Mouse (Mus musculus): ENCODE results near the gene Slc39a8. TPM values are rescaled to one million over a fixed set of nuclear protein-coding genes. Genes with fewer than 3 reads are reported as not detected.

Gene Slc39a8
- polyA plus RNA-seq, 1 experiment from 2014 or later: 16.1 TPM

- H3K27ac ChIP-seq: no peak overlapping the region
- ATAC-seq (ENCODE audit: low FRiP score, low read depth): no peak; the same call in 1 of the 2 replicates
- H3K4me1 ChIP-seq: peaks cover 3% of the 10 kb centered on the region; the same call in 1 of the 2 replicates
- H3K9ac ChIP-seq: no peak overlapping the region
- H3K27me3 ChIP-seq (replicated peaks): no peaks in the 10 kb centered on the region
- no peak overlapping the region for H3K4me2 ChIP-seq (replicated peaks)
- H3K9me3 ChIP-seq: no peaks in the 10 kb centered on the region
- H3K4me3 ChIP-seq: no peak overlapping the region
- H3K36me3 ChIP-seq: no peaks in the 10 kb centered on the region
- WGBS: 68% methylated on average over 9 of the region's 9 CpGs
Observed at GRCm38 (mm10) chr3:135887033-135887855, 62.2 kb downstream of the Slc39a8 start.

- Histone ChIP-seq H3K4me2 (replicated peaks) (no peak overlapping the region), H3K4me3 (no peak overlapping the region), H3K4me1 (peaks cover 3% of the 10 kb centered on the region; the same call in 1 of the 2 replicates), H3K9me3 (no peaks in the 10 kb centered on the region), H3K27ac (no peak overlapping the region), H3K27me3 (replicated peaks) (no peaks in the 10 kb centered on the region), H3K9ac (no peak overlapping the region), H3K36me3 (no peaks in the 10 kb centered on the region)
- WGBS: 51% methylated on average over 5 of the region's 5 CpGs
- ATAC-seq (ENCODE audit: low FRiP score, low read depth): peak; percentile 75; the same call in 1 of the 2 replicates
Observed at GRCm38 (mm10) chr3:135887856-135888155, 62.7 kb downstream of the Slc39a8 start.

GRCm38 (mm10) chr3:135889401-135889800, 64.3 kb downstream of the Slc39a8 start:
- H3K4me2 ChIP-seq (replicated peaks): no peak overlapping the region
- no peak for ATAC-seq (ENCODE audit: low FRiP score, low read depth)

DNA sequence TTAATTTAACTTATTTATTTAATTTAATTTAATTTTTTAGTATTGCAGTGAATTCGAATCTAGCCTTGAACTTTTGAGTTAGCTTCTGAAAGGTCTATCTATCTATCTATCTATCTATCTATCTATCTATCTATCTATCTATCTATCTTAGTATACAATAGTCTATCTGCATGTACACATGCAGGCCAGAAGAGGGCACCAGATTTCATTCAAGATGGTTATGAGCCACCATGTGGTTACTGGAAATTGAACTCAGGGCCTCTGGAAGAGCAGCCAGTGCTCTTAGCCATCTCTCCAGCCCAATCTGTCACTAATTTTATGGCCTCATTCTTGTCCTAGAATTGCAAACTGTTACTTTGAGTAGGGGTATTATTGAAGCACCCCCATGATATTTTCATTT, 78.3 kb downstream of the Slc39a8 start:
- ATAC-seq (ENCODE audit: low FRiP score, low read depth): no peak
- 86% methylated on average over 1 of the region's 1 CpGs for WGBS
- Histone ChIP-seq H3K27me3 (replicated peaks) (no peaks in the 10 kb centered on the region), H3K36me3 (no peaks in the 10 kb centered on the region), H3K27ac (no peak overlapping the region), H3K4me1 (no peaks in the 10 kb centered on the region), H3K4me2 (replicated peaks) (no peak overlapping the region), H3K9me3 (no peaks in the 10 kb centered on the region), H3K9ac (no peak overlapping the region), H3K4me3 (no peak overlapping the region)

More at GRCm38 (mm10) chr3:135889401-135889800, 64.3 kb downstream of the Slc39a8 start:
- Histone ChIP-seq H3K36me3 (no peaks in the 10 kb centered on the region), H3K27me3 (replicated peaks) (no peaks in the 10 kb centered on the region), H3K9me3 (no peaks in the 10 kb centered on the region), H3K4me3 (no peak overlapping the region), H3K4me1 (peaks cover 3% of the 10 kb centered on the region; the same call in 1 of the 2 replicates), H3K27ac (no peak overlapping the region), H3K9ac (no peak overlapping the region)

GRCm38 (mm10) chr3:135904881-135905280, 79.8 kb downstream of the Slc39a8 start:
- Histone ChIP-seq H3K4me1 (no peaks in the 10 kb centered on the region), H3K9me3 (no peaks in the 10 kb centered on the region), H3K36me3 (no peaks in the 10 kb centered on the region), H3K27ac (no peak overlapping the region), H3K9ac (no peak overlapping the region), H3K4me3 (no peak overlapping the region), H3K27me3 (replicated peaks) (no peaks in the 10 kb centered on the region), H3K4me2 (replicated peaks) (no peak overlapping the region)
- ATAC-seq (ENCODE audit: low FRiP score, low read depth): no peak
- WGBS: 76% methylated on average over 6 of the region's 6 CpGs

DNA sequence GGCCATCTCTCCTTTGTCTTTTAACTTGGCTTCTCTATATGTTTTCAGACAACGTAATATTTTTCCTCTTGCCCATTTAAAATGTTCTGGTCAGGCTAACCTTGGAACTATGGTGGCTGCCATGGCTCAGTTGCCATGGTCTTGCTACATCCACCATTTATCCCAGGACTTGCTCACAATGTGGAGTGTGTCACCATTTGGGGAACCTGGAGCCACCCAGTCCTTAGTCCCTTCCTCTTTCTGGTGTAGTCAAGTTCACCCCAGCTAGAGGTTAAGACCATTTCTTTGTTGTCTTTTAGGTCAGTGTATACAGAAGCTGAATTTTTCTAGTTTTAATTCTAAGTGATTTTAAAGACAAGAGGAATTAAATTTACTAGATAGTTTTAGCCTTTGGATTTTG, 80.7 kb downstream of the Slc39a8 start:
- WGBS: 90% methylated on average over 1 of the region's 1 CpGs
- no peak overlapping the region for H3K4me2 ChIP-seq (replicated peaks)
- no peaks in the 10 kb centered on the region for H3K36me3 ChIP-seq
- H3K27ac ChIP-seq: no peak overlapping the region
- H3K4me3 ChIP-seq: no peak overlapping the region
- no peak for ATAC-seq (ENCODE audit: low FRiP score, low read depth)
- H3K9ac ChIP-seq: no peak overlapping the region
- H3K4me1 ChIP-seq: no peaks in the 10 kb centered on the region
- H3K9me3 ChIP-seq: no peaks in the 10 kb centered on the region
- H3K27me3 ChIP-seq (replicated peaks): no peaks in the 10 kb centered on the region

- no peaks in the 10 kb centered on the region for H3K4me1 ChIP-seq
- no peak for ATAC-seq (ENCODE audit: low FRiP score, low read depth)
- H3K27me3 ChIP-seq (replicated peaks): no peaks in the 10 kb centered on the region
- H3K27ac ChIP-seq: no peak overlapping the region
- no peak overlapping the region for H3K9ac ChIP-seq
- H3K9me3 ChIP-seq: no peaks in the 10 kb centered on the region
- H3K36me3 ChIP-seq: no peaks in the 10 kb centered on the region
- no peak overlapping the region for H3K4me3 ChIP-seq
- no peak overlapping the region for H3K4me2 ChIP-seq (replicated peaks)
- WGBS: 71% methylated on average over 3 of the region's 3 CpGs
Observed at GRCm38 (mm10) chr3:135907028-135907427, 81.9 kb downstream of the Slc39a8 start.

DNA sequence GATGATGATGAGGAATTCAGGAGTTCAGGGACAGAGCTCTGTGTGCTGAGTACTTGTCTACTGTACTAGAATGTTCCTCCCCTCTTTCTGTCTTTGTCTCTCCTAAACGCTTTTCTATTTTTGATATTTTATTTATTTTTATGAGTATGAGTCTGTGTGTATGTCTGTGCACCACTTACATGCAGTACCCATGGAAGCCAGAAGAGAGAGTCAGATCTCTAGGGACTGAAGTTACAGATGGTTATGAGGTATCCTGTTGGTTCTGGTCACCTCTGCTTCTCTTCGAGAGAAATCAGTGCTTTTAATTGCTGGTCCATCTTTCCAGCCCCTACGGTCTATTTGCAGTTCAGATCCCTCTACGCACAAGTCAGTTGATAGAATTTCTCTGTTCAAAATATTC, 90.9 kb downstream of the Slc39a8 start:
- 91% methylated on average over 4 of the region's 4 CpGs for WGBS
- Histone ChIP-seq H3K27me3 (replicated peaks) (no peaks in the 10 kb centered on the region), H3K27ac (no peak overlapping the region), H3K36me3 (no peaks in the 10 kb centered on the region), H3K4me1 (no peaks in the 10 kb centered on the region), H3K4me3 (no peak overlapping the region), H3K4me2 (replicated peaks) (no peak overlapping the region), H3K9me3 (no peaks in the 10 kb centered on the region), H3K9ac (no peak overlapping the region)
- ATAC-seq (ENCODE audit: low FRiP score, low read depth): no peak

DNA sequence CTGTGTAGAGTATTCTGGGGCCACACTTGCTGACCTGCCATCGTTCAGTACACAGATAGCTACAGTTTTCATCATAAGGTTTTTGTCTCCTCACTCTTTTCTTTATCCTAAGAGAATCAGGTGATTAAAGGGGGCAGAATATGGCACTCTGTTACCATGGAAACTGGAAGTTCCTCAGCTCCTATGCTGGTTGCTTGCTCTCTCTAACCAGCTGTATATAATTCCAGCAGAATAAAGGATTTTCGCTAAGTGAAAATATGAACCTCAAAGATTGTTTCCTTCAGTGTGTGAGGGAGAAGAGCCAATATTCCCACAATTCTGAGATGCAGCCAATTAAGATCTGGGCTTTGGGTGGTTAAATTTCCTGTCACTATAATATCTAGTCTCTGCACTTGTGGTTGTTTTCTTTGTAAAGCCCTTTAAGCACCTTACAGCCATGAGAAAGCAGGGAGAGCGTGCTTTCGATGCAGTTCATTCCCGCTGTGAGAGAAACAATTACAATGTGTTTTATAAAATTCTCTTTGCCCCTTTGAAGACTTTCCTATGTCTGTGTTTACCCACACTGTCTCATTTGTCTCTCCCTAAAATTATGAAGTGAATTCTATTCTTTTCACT, 93.6 kb downstream of the Slc39a8 start:
- Histone ChIP-seq H3K27ac (no peak overlapping the region), H3K36me3 (no peaks in the 10 kb centered on the region), H3K9ac (no peak overlapping the region), H3K4me3 (no peak overlapping the region), H3K4me1 (no peaks in the 10 kb centered on the region), H3K4me2 (replicated peaks) (no peak overlapping the region), H3K9me3 (no peaks in the 10 kb centered on the region), H3K27me3 (replicated peaks) (no peaks in the 10 kb centered on the region)
- 67% methylated on average over 5 of the region's 5 CpGs for WGBS
- ATAC-seq (ENCODE audit: low FRiP score, low read depth): no peak

- H3K9ac ChIP-seq: no peak overlapping the region
- 88% methylated on average over 4 of the region's 4 CpGs for WGBS
- H3K4me2 ChIP-seq (replicated peaks): no peak overlapping the region
- H3K4me3 ChIP-seq: no peak overlapping the region
- H3K4me1 ChIP-seq: no peaks in the 10 kb centered on the region
- no peaks in the 10 kb centered on the region for H3K27me3 ChIP-seq (replicated peaks)
- no peaks in the 10 kb centered on the region for H3K36me3 ChIP-seq
- no peak overlapping the region for H3K27ac ChIP-seq
- no peak for ATAC-seq (ENCODE audit: low FRiP score, low read depth)
- H3K9me3 ChIP-seq: no peaks in the 10 kb centered on the region
Observed at GRCm38 (mm10) chr3:135919305-135919704, 94.2 kb downstream of the Slc39a8 start.

DNA sequence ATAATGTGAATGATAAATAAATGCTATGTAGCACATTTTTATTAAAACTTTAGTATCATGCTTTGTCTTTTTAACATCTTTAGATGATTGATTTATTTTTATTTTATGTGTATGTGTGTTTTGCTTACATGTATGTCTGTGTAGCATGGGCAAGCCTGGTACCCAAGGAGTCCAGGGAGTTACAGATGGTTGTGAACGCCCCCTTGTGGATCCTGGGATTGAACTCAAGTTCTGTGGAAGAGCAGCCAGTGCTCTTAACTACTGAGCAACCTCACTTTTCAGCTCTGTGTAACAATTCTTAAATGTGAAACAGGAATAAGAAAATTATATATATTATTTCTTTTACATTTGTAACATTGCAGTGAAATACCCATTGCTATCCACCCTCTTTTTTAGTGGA, 101.7 kb downstream of the Slc39a8 start:
- H3K36me3 ChIP-seq: no peaks in the 10 kb centered on the region
- no peak overlapping the region for H3K4me2 ChIP-seq (replicated peaks)
- no peak overlapping the region for H3K4me3 ChIP-seq
- 41% methylated on average over 1 of the region's 1 CpGs for WGBS
- no peak overlapping the region for H3K27ac ChIP-seq
- H3K9ac ChIP-seq: no peak overlapping the region
- no peak for ATAC-seq (ENCODE audit: low FRiP score, low read depth)
- no peaks in the 10 kb centered on the region for H3K9me3 ChIP-seq
- no peaks in the 10 kb centered on the region for H3K27me3 ChIP-seq (replicated peaks)
- no peaks in the 10 kb centered on the region for H3K4me1 ChIP-seq

DNA sequence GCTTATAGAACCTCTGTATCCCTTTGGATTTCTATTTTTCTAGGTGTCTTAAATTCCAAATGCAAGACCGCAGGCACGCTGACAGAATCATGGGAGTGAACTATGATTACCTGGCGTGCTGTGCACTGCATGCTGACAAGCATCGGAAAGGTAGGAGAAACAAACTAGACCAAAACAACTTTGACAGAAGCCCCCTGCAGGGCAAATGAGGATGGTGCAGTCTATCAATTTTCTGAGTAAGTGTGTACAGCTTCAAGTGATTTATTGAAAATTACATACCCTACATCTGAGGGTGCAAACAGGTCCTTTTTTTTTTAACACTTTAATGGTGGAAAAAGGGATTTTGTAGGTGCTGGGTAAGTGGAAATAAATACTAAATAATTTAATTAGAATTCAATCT, 103.1 kb downstream of the Slc39a8 start:
- H3K4me3 ChIP-seq: no peak overlapping the region
- no peak for ATAC-seq (ENCODE audit: low FRiP score, low read depth)
- H3K27me3 ChIP-seq (replicated peaks): no peaks in the 10 kb centered on the region
- H3K4me2 ChIP-seq (replicated peaks): no peak overlapping the region
- H3K9ac ChIP-seq: no peak overlapping the region
- H3K27ac ChIP-seq: no peak overlapping the region
- no peaks in the 10 kb centered on the region for H3K36me3 ChIP-seq
- 92% methylated on average over 4 of the region's 4 CpGs for WGBS
- no peaks in the 10 kb centered on the region for H3K4me1 ChIP-seq
- no peaks in the 10 kb centered on the region for H3K9me3 ChIP-seq

DNA sequence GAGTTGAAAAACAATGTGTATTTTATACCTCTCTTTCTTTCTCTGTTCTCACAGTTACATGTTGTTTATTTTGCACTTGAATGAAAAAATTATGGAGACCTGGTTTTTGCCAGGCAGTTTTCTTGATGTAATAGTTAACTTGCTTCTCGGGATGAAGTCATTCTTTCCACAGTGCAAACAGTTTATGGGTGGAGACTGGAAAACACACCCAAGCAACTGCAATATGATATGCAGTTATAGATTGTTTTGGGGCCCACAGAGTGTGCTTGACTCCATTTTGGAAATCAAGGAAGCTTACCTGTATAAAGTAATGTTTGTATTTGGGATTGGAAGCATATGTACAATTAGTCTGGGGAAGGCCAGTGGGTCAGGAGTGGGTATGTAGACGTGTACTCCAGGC, 112.4 kb downstream of the Slc39a8 start:
- no peaks in the 10 kb centered on the region for H3K9me3 ChIP-seq
- H3K27me3 ChIP-seq (replicated peaks): no peaks in the 10 kb centered on the region
- no peaks in the 10 kb centered on the region for H3K4me1 ChIP-seq
- H3K9ac ChIP-seq: no peak overlapping the region
- no peak overlapping the region for H3K4me3 ChIP-seq
- no peak overlapping the region for H3K4me2 ChIP-seq (replicated peaks)
- H3K36me3 ChIP-seq: no peaks in the 10 kb centered on the region
- 82% methylated on average over 2 of the region's 2 CpGs for WGBS
- no peak for ATAC-seq (ENCODE audit: low FRiP score, low read depth)
- no peak overlapping the region for H3K27ac ChIP-seq

All from neural tube, embryonic 12.5 days (tissue).